Mouse (Mus musculus) CH12.LX (cell line): ENCODE results near the gene Xkr7.

ENCODE experiments used
- CHD1 ChIP-seq: IDR thresholded peaks from 2 replicates; pipeline ENCODE4 v1.6.1; 2012; ENCODE audit warnings: low read depth, low read length, improper control_type of control experiment, inconsistent platforms
- CTCF ChIP-seq, 2 experiments: IDR thresholded peaks in 1 of 2; conservative IDR thresholded peaks in 1 of 2; 2 replicates each; pipeline ENCODE4 v1.5.1; 2011 to 2012; ENCODE audit warnings: low read depth in 2 of 2, low read length in 2 of 2, improper control_type of control experiment in 1 of 2, inconsistent platforms in 1 of 2, mild to moderate bottlenecking in 1 of 2, moderate library complexity in 1 of 2
- E2F4 ChIP-seq: IDR thresholded peaks from 2 replicates; pipeline ENCODE4 v1.6.1; 2011; ENCODE audit warnings: low read depth, low read length, improper control_type of control experiment; ENCODE audit not compliant: insufficient replicate concordance
- EP300 ChIP-seq: IDR thresholded peaks from 2 replicates; pipeline ENCODE4 v1.6.1; 2011; ENCODE audit warnings: low read length, improper control_type of control experiment
- GABPA ChIP-seq: IDR thresholded peaks from 2 replicates; pipeline ENCODE4 v1.6.1; 2012; ENCODE audit warnings: low read depth, low read length, improper control_type of control experiment, inconsistent platforms; ENCODE audit not compliant: insufficient replicate concordance
- NELFE ChIP-seq: IDR thresholded peaks from 2 replicates; pipeline ENCODE4 v1.6.1; 2011; ENCODE audit warnings: low read depth, low read length, improper control_type of control experiment
- POLR2A ChIP-seq: IDR thresholded peaks from 2 replicates; pipeline ENCODE4 v1.6.1; 2011; ENCODE audit warnings: low read depth, mild to moderate bottlenecking, improper control_type of control experiment, low read length
- RAD21 ChIP-seq: IDR thresholded peaks from 2 replicates; pipeline ENCODE4 v1.6.1; 2011; ENCODE audit warnings: low read depth, mild to moderate bottlenecking, low read length, improper control_type of control experiment, moderate library complexity
- SMC3 ChIP-seq: IDR thresholded peaks from 2 replicates; pipeline ENCODE4 v1.6.1; 2011; ENCODE audit warnings: low read depth, low read length, improper control_type of control experiment

- TF ChIP-seq CTCF (conservative IDR thresholded peaks at IDR 0.05 in 1 of 2, IDR thresholded peaks at IDR 0.05 in 1 of 2; ENCODE audit: low read depth in 2 of 2, low read length in 2 of 2), result no peak
- TF ChIP-seq POLR2A, result no peak
- TF ChIP-seq RAD21, result no peak
- no peak for TF ChIP-seq EP300
- no peak for TF ChIP-seq GABPA
- TF ChIP-seq SMC3, result no peak
- TF ChIP-seq NELFE, result no peak
- no peak for TF ChIP-seq CHD1
- TF ChIP-seq E2F4, result no peak
Observed at GRCm38 (mm10) chr2:153049997-153050358, 18.3 kb downstream of the Xkr7 start.
